8 mouse cellular contexts compared by ENCODE assay signal in the genomic region with DNA sequence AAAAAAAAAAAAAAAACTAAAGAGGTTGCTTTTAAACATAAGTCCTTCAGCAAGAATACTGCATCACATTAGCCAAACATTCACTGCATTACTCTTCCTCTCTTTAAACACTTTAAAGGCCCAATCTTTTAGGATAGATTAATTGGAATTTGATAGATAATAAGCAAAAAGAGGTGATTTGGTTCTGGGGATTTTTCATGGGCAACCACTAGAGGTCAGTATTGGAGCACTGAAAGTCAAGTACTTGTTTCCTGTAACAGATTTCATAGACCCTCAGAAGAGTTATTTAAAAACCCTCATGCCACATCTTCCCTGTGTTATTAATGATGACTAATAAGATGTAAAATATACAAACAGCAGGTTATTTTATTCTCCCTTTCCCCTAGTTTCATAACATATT.
A peak's percentile ranks its signal among the peaks of the same experiment; 100 is the strongest.
DNase-seq lines count a peak whose midpoint lies in the region; ATAC-seq and TF ChIP-seq lines count a peak whose summit lies in the region.

No protein-coding gene starts in this region.

- no peaks in the 10 kb centered on the region for H3K9me3 ChIP-seq in forebrain, embryonic 14.5 days (replicated peaks; ENCODE audit: control insufficient read depth, low read length)
- H3K9me3 ChIP-seq in forebrain, embryonic 16.5 days (ENCODE audit: control insufficient read depth, low read length): no peaks in the 10 kb centered on the region
- H3K9me3 ChIP-seq in liver, embryonic 11.5 days (ENCODE audit: control insufficient read depth, low read length): no peaks in the 10 kb centered on the region

- no peak overlapping the region for H3K27ac ChIP-seq in forebrain, embryonic 14.5 days (ENCODE audit: low read depth, low read length)
- H3K27ac ChIP-seq in forebrain, embryonic 16.5 days (ENCODE audit: low read length): no peak overlapping the region
- no peak overlapping the region for H3K27ac ChIP-seq in liver, adult 2 months (replicated peaks; ENCODE audit: insufficient read depth, low read depth, low read length)
- H3K27ac ChIP-seq in liver, embryonic 11.5 days (ENCODE audit: low read depth, low read length): no peak overlapping the region

- no peak overlapping the region for H3K9ac ChIP-seq in forebrain, embryonic 14.5 days (ENCODE audit: low read length)
- no peak overlapping the region for H3K9ac ChIP-seq in forebrain, embryonic 16.5 days (replicated peaks; ENCODE audit: low read depth, low read length)
- no peak overlapping the region for H3K9ac ChIP-seq in liver, adult 2 months (ENCODE audit: low read depth, low read length)
- no peak overlapping the region for H3K9ac ChIP-seq in liver, embryonic 11.5 days (ENCODE audit: low read depth, low read length)

- no peak for ATAC-seq in forebrain, embryonic 14.5 days
- ATAC-seq in forebrain, embryonic 16.5 days: no peak
- no peak for ATAC-seq in liver, embryonic 11.5 days (replicated peaks; ENCODE audit: low FRiP score)
- no peak for ATAC-seq in Patski

- no peaks in the 10 kb centered on the region for H3K79me2 ChIP-seq in liver, adult 2 months (ENCODE audit: control insufficient read depth, insufficient read depth, low read length)

- no peak overlapping the region for H3K4me3 ChIP-seq in forebrain, embryonic 14.5 days (ENCODE audit: low read depth, low read length)
- no peak overlapping the region for H3K4me3 ChIP-seq in forebrain, embryonic 16.5 days (replicated peaks; ENCODE audit: low read length)
- no peak overlapping the region for H3K4me3 ChIP-seq in liver, adult 2 months (ENCODE audit: insufficient read depth, low read depth, low read length)
- no peak overlapping the region for H3K4me3 ChIP-seq in liver, embryonic 11.5 days (ENCODE audit: low read depth, low read length)

- H3K36me3 ChIP-seq in forebrain, embryonic 14.5 days (ENCODE audit: control insufficient read depth, insufficient read depth, low read length): no peaks in the 10 kb centered on the region
- H3K36me3 ChIP-seq in forebrain, embryonic 16.5 days (ENCODE audit: control insufficient read depth, insufficient read depth): no peaks in the 10 kb centered on the region
- no peaks in the 10 kb centered on the region for H3K36me3 ChIP-seq in liver, adult 2 months (ENCODE audit: control insufficient read depth, insufficient read depth, low read length)
- H3K36me3 ChIP-seq in liver, embryonic 11.5 days (ENCODE audit: control insufficient read depth, insufficient read depth, low read length): no peaks in the 10 kb centered on the region

- POLR2A ChIA-PET in Patski (lab: Charles Lee): no interaction called here

- H3K4me2 ChIP-seq in forebrain, embryonic 14.5 days (ENCODE audit: low read length): no peak overlapping the region
- H3K4me2 ChIP-seq in forebrain, embryonic 16.5 days (ENCODE audit: low read length): no peak overlapping the region
- H3K4me2 ChIP-seq in liver, embryonic 11.5 days: no peak overlapping the region

- H3K4me1 ChIP-seq in forebrain, embryonic 14.5 days (ENCODE audit: control insufficient read depth, insufficient read depth, low read length): no peaks in the 10 kb centered on the region
- no peaks in the 10 kb centered on the region for H3K4me1 ChIP-seq in forebrain, embryonic 16.5 days (replicated peaks; ENCODE audit: control insufficient read depth, insufficient read depth, low read length)
- H3K4me1 ChIP-seq in liver, adult 2 months (ENCODE audit: control insufficient read depth, insufficient read depth, low read length): no peaks in the 10 kb centered on the region
- H3K4me1 ChIP-seq in liver, embryonic 11.5 days (replicated peaks; ENCODE audit: control insufficient read depth, insufficient read depth, low read length): no peaks in the 10 kb centered on the region

- no peak for TF ChIP-seq POLR2A in liver, adult 2 months (IDR thresholded peaks at IDR 0.05; ENCODE audit: extremely low read depth, insufficient read depth, low read length)

- in situ Hi-C loops in Patski (cut with MboI; ENCODE audit: low pct_unique_long_range_greater_than_20kb): no loop called here

- no peaks in the 10 kb centered on the region for H3K27me3 ChIP-seq in forebrain, embryonic 14.5 days (replicated peaks; ENCODE audit: control insufficient read depth, insufficient read depth, low read length)
- H3K27me3 ChIP-seq in forebrain, embryonic 16.5 days (replicated peaks; ENCODE audit: control insufficient read depth, insufficient read depth, low read length): no peaks in the 10 kb centered on the region
- no peaks in the 10 kb centered on the region for H3K27me3 ChIP-seq in liver, adult 2 months (ENCODE audit: control insufficient read depth, insufficient read depth, low read length)
- no peaks in the 10 kb centered on the region for H3K27me3 ChIP-seq in liver, embryonic 11.5 days (replicated peaks; ENCODE audit: control insufficient read depth, insufficient read depth, low read length)
- H3K27me3 ChIP-seq in Patski: no peaks in the 10 kb centered on the region

- peak; percentile 46; the same call in 1 of the 2 replicates for TF ChIP-seq CTCF in liver, adult 2 months (IDR thresholded peaks at IDR 0.05; ENCODE audit: low read depth, low read length)
- TF ChIP-seq CTCF in Patski (IDR thresholded peaks at IDR 0.05): peak; percentile 59

- DNase-seq in forebrain, embryonic 14.5 days (ENCODE audit: low spot score): peak; percentile 85
- DNase-seq in liver, adult 2 months (ENCODE audit: extremely low read depth, low read depth, low spot score): peak; percentile 49
- DNase-seq in liver, embryonic 11.5 days (ENCODE audit: low spot score): no peak
- no peak for DNase-seq in Patski (ENCODE audit: low read depth, low spot score)
- DNase-seq in forelimb bud, embryonic 11.5 days (ENCODE audit: low read depth, low spot score): peak; percentile 66
- DNase-seq in mesoderm, embryonic 11.5 days (ENCODE audit: low read depth, low spot score): peak; percentile 68
- no peak for DNase-seq in ovary, postnatal 14 days (ENCODE audit: low spot score)

- CTCF ChIA-PET in Patski (lab: Charles Lee): no interaction called here

Comparison
In these comparisons a context has a peak if more than half of its experiments do, and no peak if none do; other contexts are left out.
1. DNase-seq: peak in forebrain, embryonic 14.5 days (single experiment), liver, adult 2 months (single experiment), forelimb bud, embryonic 11.5 days (single experiment) and mesoderm, embryonic 11.5 days (single experiment); none in liver, embryonic 11.5 days (single experiment), Patski (single experiment) and ovary, postnatal 14 days (single experiment).